Mouse (Mus musculus) spleen, postnatal 4 days (tissue): ENCODE measurements at regions not wholly inside any gene's neighbourhood (a gene's known extent, or its start where the extent isn't known, plus 50 kb on each side); places are given as distances from the start of the nearest gene placed in this dataset.

Experiments used
- DNase-seq, 2 experiments: peaks; one replicate each; pipeline ENCODE4 v3.0.0; 2022; ENCODE audit warnings: low spot score in 2 of 2

GRCm38 (mm10) chr2:128526100-128526499 lies 64.9 kb upstream of the Spdye4c start:
- DNase-seq: no peak

GRCm38 (mm10) chr2:128526883-128527344 lies 64.1 kb upstream of the Spdye4c start:
- no peak for DNase-seq

- no peak for DNase-seq
Observed at GRCm38 (mm10) chr2:128536294-128536693, 54.7 kb upstream of the Spdye4c start.

GRCm38 (mm10) chr2:128537425-128537824 lies 53.6 kb upstream of the Spdye4c start:
- DNase-seq: no peak

GRCm38 (mm10) chr2:128538736-128539135 lies 52.3 kb upstream of the Spdye4c start:
- DNase-seq: no peak
